Mouse (Mus musculus) megakaryocyte, adult 5-6 weeks (primary cell): ENCODE results near the gene Cmtm5. TPM values are rescaled to one million over a fixed set of nuclear protein-coding genes. Genes with fewer than 3 reads are reported as not detected.
"Not testable (repeated sequence)": the region's sequence is repeated elsewhere in the genome, so short reads cannot be mapped to it uniquely, and the experiment has no call there.

ENCODE experiments used
- ATAC-seq: 2 replicates; pipeline ENCODE4 v1.8.0; 2016; ENCODE audit warnings: mild to moderate bottlenecking, inconsistent platforms; ENCODE audit not compliant: poor library complexity, severe bottlenecking
- total RNA-seq, 2 experiments: library from RNA; stranded (forward) in 1 of 2; stranded (reverse) in 1 of 2; fragments of 153-499, 151-499 nt in 1 of 2; fragments of 221-1000, 200-1000 nt in 1 of 2; gene quantifications; 2 replicates each; pipeline versions ENCODE4 v1.2.3 to v1.2.4; 2015 to 2017

Gene Cmtm5
- total RNA-seq, 2 experiments from 2014 or later: not detected

- ATAC-seq: no peak
Measured at GRCm38 (mm10) chr14:54956533-54956932, 20.5 kb downstream of the Cmtm5 start.

DNA sequence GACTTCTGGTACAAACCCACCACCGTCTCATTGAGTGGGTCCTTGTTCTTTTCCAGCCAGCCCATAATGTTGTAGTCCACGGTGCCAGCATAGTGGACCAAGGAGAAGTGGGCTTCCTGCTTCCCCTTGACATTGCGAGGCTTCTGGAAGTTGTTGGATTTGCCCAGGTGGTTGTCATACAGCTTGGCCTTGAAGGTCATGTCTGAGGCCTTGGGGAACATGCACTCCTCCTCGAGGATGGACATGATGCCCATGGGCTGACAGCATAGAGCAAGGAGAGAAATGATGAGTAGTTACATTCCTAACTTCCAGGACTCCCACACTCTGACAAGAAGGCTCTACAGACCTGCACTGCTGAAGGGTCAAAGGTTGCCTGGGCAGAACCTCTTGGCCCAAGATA, 22.4 kb downstream of the Cmtm5 start:
- ATAC-seq: no peak

- no peak for ATAC-seq
Measured at GRCm38 (mm10) chr14:54959197-54959596, 23.1 kb downstream of the Cmtm5 start.

- not testable (repeated sequence) for ATAC-seq
Measured at GRCm38 (mm10) chr14:54959853-54960613, 24.0 kb downstream of the Cmtm5 start.

GRCm38 (mm10) chr14:54960769-54961168, 24.7 kb downstream of the Cmtm5 start:
- ATAC-seq: no peak

- no peak for ATAC-seq
Measured at GRCm38 (mm10) chr14:54961487-54961886, 25.4 kb downstream of the Cmtm5 start.

DNA sequence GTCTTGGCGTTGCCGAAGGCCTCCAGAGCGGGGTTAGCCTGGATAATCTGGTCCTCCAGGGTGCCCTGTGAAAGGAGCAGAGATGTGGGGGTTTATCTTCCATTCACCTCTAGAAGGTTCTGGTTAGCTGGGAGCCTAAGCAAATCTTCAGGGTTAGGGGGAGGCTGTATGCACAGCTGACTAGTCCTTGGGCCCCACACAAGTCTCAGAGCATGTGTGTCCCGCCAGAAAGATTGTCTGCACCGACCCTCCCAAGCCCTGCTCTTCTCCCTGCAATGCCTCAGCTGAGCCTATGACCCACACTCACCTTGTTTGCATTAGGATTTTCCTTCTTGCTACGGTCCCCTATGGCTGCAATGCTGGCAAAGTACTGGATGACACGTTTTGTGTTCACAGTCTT, 26.7 kb downstream of the Cmtm5 start:
- ATAC-seq: no peak

- no peak for ATAC-seq
Measured at GRCm38 (mm10) chr14:54963727-54964126, 27.7 kb downstream of the Cmtm5 start.

GRCm38 (mm10) chr14:54965044-54965443, 29.0 kb downstream of the Cmtm5 start:
- ATAC-seq: no peak

GRCm38 (mm10) chr14:54965631-54966030, 29.6 kb downstream of the Cmtm5 start:
- ATAC-seq: no peak

- no peak for ATAC-seq
Measured at GRCm38 (mm10) chr14:54966320-54966977, 30.4 kb downstream of the Cmtm5 start, which contains the start of gene Myh6. Gene Myh6, minus strand, starts transcription at chr14:54966927.

DNA sequence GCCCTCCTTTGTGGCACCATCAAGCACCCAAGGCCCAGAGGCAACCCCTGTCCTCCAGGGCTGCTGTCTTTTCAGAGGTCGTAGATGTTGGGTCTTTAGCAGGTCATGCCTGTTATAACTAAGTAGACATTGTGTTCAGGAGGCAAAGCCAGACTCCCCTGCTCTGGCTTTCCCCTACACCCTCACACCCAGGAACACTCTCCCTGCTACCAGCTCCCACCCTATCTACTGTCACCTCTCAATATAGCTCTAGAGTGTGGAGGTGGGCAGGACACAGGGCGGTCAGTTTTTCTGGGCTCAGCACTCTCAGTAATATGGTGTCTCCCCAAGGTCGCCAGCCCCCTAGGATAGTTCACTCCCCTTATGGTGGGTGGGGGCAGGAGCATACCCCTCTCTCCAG, 31.8 kb downstream of the Cmtm5 start:
- ATAC-seq: no peak

DNA sequence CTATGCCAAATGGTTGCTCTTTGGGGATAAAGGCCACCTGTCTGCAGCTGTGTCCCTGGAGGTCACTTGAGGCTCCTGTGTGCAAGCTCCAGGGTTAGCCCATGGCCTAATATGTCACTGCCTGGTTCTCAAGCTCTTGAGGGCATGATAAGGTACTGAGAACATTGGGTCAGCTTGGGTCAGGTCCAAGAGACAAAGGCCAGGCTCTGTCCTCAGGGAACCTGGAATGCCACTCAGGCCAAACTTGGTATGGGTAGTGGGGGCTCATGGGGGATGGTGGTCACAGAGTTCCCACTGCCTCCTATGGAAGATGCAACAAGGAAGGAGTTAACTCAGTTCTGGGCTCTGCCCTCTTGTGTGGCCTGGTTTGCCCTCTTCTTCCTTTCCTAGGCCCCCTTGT, 32.3 kb downstream of the Cmtm5 start:
- ATAC-seq: no peak

GRCm38 (mm10) chr14:54972786-54973185, 36.7 kb downstream of the Cmtm5 start:
- not testable (repeated sequence) for ATAC-seq

- ATAC-seq: no peak
Measured at GRCm38 (mm10) chr14:54974068-54974791, 38.2 kb downstream of the Cmtm5 start.

DNA sequence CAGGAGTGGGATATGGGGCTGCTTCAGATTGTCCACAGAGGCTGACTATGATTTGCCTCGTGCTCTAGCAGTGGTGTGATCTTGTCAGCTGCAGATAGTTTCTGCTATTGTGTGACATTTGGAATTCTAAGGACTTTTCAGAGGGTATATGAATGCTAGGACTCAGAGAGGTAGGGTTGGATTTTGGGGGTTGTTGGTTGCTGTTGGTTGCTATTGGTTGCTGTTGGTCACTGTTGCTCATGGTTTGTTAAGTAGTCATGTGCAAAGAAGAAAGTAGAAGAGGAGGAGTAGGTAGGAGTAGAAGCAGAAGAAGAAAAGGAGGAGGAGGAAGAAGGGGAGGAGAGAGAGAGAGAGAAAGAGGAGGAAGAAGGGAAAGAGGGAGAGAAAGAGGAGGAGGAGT, 40.6 kb downstream of the Cmtm5 start, which contains the start of gene Gm17428:
Gene Gm17428 (plus strand): TSS at position 301 of the 400 bp plus-strand sequence.
- no peak for ATAC-seq

GRCm38 (mm10) chr14:54978664-54979063, 42.6 kb downstream of the Cmtm5 start:
- ATAC-seq: no peak

DNA sequence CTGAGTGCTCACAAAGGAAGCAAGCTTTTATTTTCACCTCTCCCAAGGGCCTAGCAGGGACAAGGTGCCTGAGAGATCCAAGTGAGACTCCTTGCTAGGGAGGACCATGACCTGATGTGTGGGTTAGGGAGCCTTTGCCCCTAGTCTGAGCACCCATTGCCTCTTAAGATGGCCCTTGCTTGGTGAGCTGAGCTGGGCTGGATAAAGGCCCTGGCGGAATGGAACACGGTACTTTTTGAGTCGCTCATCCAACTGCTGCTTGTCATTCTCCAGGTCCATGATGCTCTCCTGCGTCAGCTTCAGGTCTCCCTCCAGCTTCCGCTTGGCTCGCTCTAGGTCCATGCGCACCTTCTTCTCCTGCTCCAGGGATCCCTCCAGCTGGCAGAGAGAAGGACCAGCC, 45.9 kb downstream of the Cmtm5 start:
- ATAC-seq: no peak

DNA sequence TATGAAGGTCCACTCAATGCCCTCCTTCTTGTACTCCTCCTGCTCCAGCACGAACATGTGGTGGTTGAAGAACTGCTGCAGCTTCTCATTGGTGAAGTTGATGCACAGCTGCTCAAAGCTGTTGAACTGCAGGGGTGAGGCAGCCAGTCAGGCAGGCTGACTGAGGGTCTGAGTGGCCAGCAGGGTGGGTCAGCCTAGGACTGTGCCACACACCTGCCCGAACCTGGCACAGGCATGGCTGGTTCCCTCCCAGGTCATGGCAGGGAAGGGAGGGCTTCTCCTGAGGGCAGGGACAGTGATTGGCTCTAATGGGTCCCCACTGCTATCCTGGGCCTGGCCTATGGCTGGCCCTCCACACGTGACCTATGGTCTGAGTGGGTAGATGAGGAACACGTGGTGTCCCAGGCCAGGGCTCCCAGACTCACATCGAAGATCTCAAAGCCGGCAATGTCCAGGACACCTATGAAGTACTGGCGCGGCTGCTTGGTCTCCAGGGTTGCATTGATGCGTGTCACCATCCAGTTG, 52.4 kb downstream of the Cmtm5 start:
- not testable (repeated sequence) for ATAC-seq
